Mouse (Mus musculus) embryonic facial prominence, embryonic 10.5 days (tissue): Measurements from ENCODE around the gene Eif4g2. TPM values are rescaled to one million over a fixed set of nuclear protein-coding genes. Genes with fewer than 3 reads are reported as not detected.

Experiments
- DNase-seq: peaks from one replicate; pipeline ENCODE4 v3.0.0-alpha.2; 2017; ENCODE audit warnings: low spot score
- H3K27ac ChIP-seq: fragments of 300-500 bp; sonication (generic); replicated peaks from 2 replicates; pipeline ENCODE4 v1.5.1; 2016; ENCODE audit warnings: mild to moderate bottlenecking
- H3K27me3 ChIP-seq: fragments of 300-500 bp; sonication (generic); replicated peaks from 2 replicates; pipeline ENCODE4 v1.6.1; 2016; ENCODE audit warnings: low read depth, mild to moderate bottlenecking; ENCODE audit not compliant: poor library complexity, severe bottlenecking
- H3K36me3 ChIP-seq: fragments of 300-500 bp; sonication (generic); replicated peaks from 2 replicates; pipeline ENCODE4 v1.6.1; 2016; ENCODE audit warnings: mild to moderate bottlenecking, moderate library complexity
- H3K4me1 ChIP-seq: fragments of 300-500 bp; sonication (generic); 2 replicates; pipeline ENCODE4 v1.6.1; 2016
- H3K4me3 ChIP-seq: fragments of 300-500 bp; sonication (generic); 2 replicates; pipeline ENCODE4 v1.5.1; 2016; ENCODE audit warnings: mild to moderate bottlenecking, moderate library complexity
- H3K9me3 ChIP-seq: fragments of 300-500 bp; sonication (generic); 2 replicates; pipeline ENCODE4 v1.6.1; 2016; ENCODE audit warnings: mild to moderate bottlenecking
- WGBS: fragments of 180-500 bp; shearing (Covaris S2); methylation state at CpG from one replicate; pipeline ENCODE4 v1.1.7; 2016; 5-methylcytosine and 5-hydroxymethylcytosine counted together
- polyA plus RNA-seq: library from polyadenylated mRNA; unstranded; fragments of >200 nt; fragmentation: Nextera tagmentation; extraction: Ambion mirVana; gene quantifications from 2 replicates; pipeline ENCODE4 v1.2.1, GENCODE M21; 2016

Eif4g2 gene
- polyA plus RNA-seq, 1 experiment from 2014 or later, result 1,371 TPM

- Histone ChIP-seq H3K4me3 (no peak overlapping the region), H3K4me1 (peaks cover 8% of the 10 kb centered on the region), H3K36me3 (peaks cover 68% of the 10 kb centered on the region), H3K27me3 (no peaks in the 10 kb centered on the region), H3K9me3 (no peaks in the 10 kb centered on the region), H3K27ac (no peak overlapping the region)
- 90% methylated on average over 3 of the region's 3 CpGs for WGBS
- DNase-seq, result no peak
Measured at GRCm38 (mm10) chr7:111055984-111056657, 26.7 kb downstream of the Eif4g2 start.

GRCm38 (mm10) chr7:111055221-111055620, 27.6 kb downstream of the Eif4g2 start:
- DNase-seq, result no peak
- Histone ChIP-seq H3K27ac (no peak overlapping the region), H3K4me1 (peaks cover 8% of the 10 kb centered on the region), H3K27me3 (no peaks in the 10 kb centered on the region), H3K9me3 (no peaks in the 10 kb centered on the region), H3K36me3 (peaks cover 77% of the 10 kb centered on the region), H3K4me3 (no peak overlapping the region)
- 92% methylated on average over 19 of the region's 19 CpGs for WGBS

- Histone ChIP-seq H3K27me3 (no peaks in the 10 kb centered on the region), H3K4me3 (no peak overlapping the region), H3K4me1 (no peaks in the 10 kb centered on the region), H3K27ac (no peak overlapping the region), H3K9me3 (no peaks in the 10 kb centered on the region), H3K36me3 (peaks cover 100% of the 10 kb centered on the region)
- WGBS, result 74% methylated on average over 6 of the region's 6 CpGs
- peak; percentile 58 for DNase-seq
Measured at GRCm38 (mm10) chr7:111049652-111050421, 33.0 kb downstream of the Eif4g2 start.

- Histone ChIP-seq H3K27ac (no peak overlapping the region), H3K4me1 (no peaks in the 10 kb centered on the region), H3K9me3 (no peaks in the 10 kb centered on the region), H3K36me3 (peaks cover 100% of the 10 kb centered on the region), H3K4me3 (no peak overlapping the region), H3K27me3 (no peaks in the 10 kb centered on the region)
- WGBS, result 87% methylated on average over 5 of the region's 5 CpGs
- DNase-seq, result no peak
Measured at GRCm38 (mm10) chr7:111048920-111049319, 33.9 kb downstream of the Eif4g2 start.

- H3K27me3 ChIP-seq, result no peaks in the 10 kb centered on the region
- peak overlapping the region; percentile 82 for H3K4me3 ChIP-seq
- peaks cover 22% of the 10 kb centered on the region for H3K4me1 ChIP-seq
- WGBS, result under 1% methylated on average over 29 of the region's 29 CpGs
- H3K36me3 ChIP-seq, result peaks cover 41% of the 10 kb centered on the region
- H3K27ac ChIP-seq, result peak overlapping the region; percentile 94
- H3K9me3 ChIP-seq, result no peaks in the 10 kb centered on the region
- DNase-seq, result no peak
Measured at GRCm38 (mm10) chr7:111029046-111029553, 53.7 kb downstream of the Eif4g2 start.

- DNase-seq, result peak; percentile 94
- Histone ChIP-seq H3K4me3 (peak within 1 kb of the TSS; percentile 82), H3K27ac (peak within 1 kb of the TSS; percentile 94), H3K27me3 (no peaks in the 10 kb centered on the region), H3K36me3 (peaks cover 35% of the 10 kb centered on the region), H3K9me3 (no peaks in the 10 kb centered on the region), H3K4me1 (peaks cover 25% of the 10 kb centered on the region)
- 8% methylated on average over 45 of the region's 45 CpGs for WGBS
Measured at GRCm38 (mm10) chr7:111028281-111029045, 54.4 kb downstream of the Eif4g2 start, which contains the start of gene Ctr9. Ctr9 (plus strand) TSS chr7:111028951.

GRCm38 (mm10) chr7:111024912-111025311, 57.9 kb downstream of the Eif4g2 start:
- no peaks in the 10 kb centered on the region for H3K9me3 ChIP-seq
- DNase-seq, result no peak
- no peaks in the 10 kb centered on the region for H3K36me3 ChIP-seq
- no peak overlapping the region for H3K4me3 ChIP-seq
- H3K4me1 ChIP-seq, result peaks cover 22% of the 10 kb centered on the region
- H3K27me3 ChIP-seq, result no peaks in the 10 kb centered on the region
- no peak overlapping the region for H3K27ac ChIP-seq
- WGBS, result 60% methylated on average over 4 of the region's 4 CpGs

GRCm38 (mm10) chr7:111024068-111024594, 58.7 kb downstream of the Eif4g2 start:
- H3K4me3 ChIP-seq, result no peak overlapping the region
- no peaks in the 10 kb centered on the region for H3K27me3 ChIP-seq
- no peaks in the 10 kb centered on the region for H3K36me3 ChIP-seq
- DNase-seq, result peak; percentile 26
- peaks cover 14% of the 10 kb centered on the region for H3K4me1 ChIP-seq
- H3K9me3 ChIP-seq, result no peaks in the 10 kb centered on the region
- WGBS, result 19% methylated on average over 8 of the region's 8 CpGs
- H3K27ac ChIP-seq, result no peak overlapping the region; the same call in 1 of the 2 replicates

GRCm38 (mm10) chr7:111020814-111021213, 62.0 kb downstream of the Eif4g2 start:
- no peaks in the 10 kb centered on the region for H3K27me3 ChIP-seq

More at GRCm38 (mm10) chr7:111020814-111021213, 62.0 kb downstream of the Eif4g2 start:
- Histone ChIP-seq H3K27ac (no peak overlapping the region), H3K36me3 (no peaks in the 10 kb centered on the region), H3K4me1 (peaks cover 14% of the 10 kb centered on the region), H3K9me3 (no peaks in the 10 kb centered on the region), H3K4me3 (no peak overlapping the region)
- 81% methylated on average over 4 of the region's 4 CpGs for WGBS
- no peak for DNase-seq

Other genes starting within 250 kb of the Eif4g2 start
- 21.5 and 22.3 TPM in 2 replicates for gene Rnf141, start 238.6 kb downstream of the Eif4g2 start, polyA plus RNA-seq
- 0.36 and 0.41 TPM in 2 replicates for gene Lyve1, start 219.8 kb downstream of the Eif4g2 start, polyA plus RNA-seq
- 0.87 and 1.5 TPM in 2 replicates for gene Mrvi1, start 100.6 kb downstream of the Eif4g2 start, polyA plus RNA-seq
- 86.4 and 87.5 TPM in 2 replicates for gene Ctr9, start 54.1 kb downstream of the Eif4g2 start, polyA plus RNA-seq